Mouse (Mus musculus) thymus, postnatal 25 days (tissue): ENCODE data around the gene Fbxl15.

Experiments
- DNase-seq: peaks from one replicate; pipeline ENCODE4 v3.0.0; 2022

Gene Fbxl15

GRCm38 (mm10) chr19:46323716-46324115, 4.3 kb upstream of the Fbxl15 start:
- no peak for DNase-seq

GRCm38 (mm10) chr19:46324366-46324765, 3.6 kb upstream of the Fbxl15 start:
- DNase-seq, result no peak

GRCm38 (mm10) chr19:46324918-46325317, 3.1 kb upstream of the Fbxl15 start:
- no peak for DNase-seq

GRCm38 (mm10) chr19:46326019-46326755, 1.8 kb upstream of the Fbxl15 start:
- DNase-seq, result no peak

- peak; percentile 40 for DNase-seq
These were observed 1.2 kb upstream of the Fbxl15 start, which contains the start of gene Psd for GRCm38 (mm10) chr19:46326756-46327305. Gene Psd (minus strand): TSS chr19:46327156.

GRCm38 (mm10) chr19:46327531-46328064, 386 bp upstream of the Fbxl15 start:
- no peak for DNase-seq

- peak; percentile 29 for DNase-seq
These were observed 1.2 kb downstream of the Fbxl15 start for GRCm38 (mm10) chr19:46329031-46329641.

- DNase-seq, result peak; percentile 54
These were observed 2.0 kb downstream of the Fbxl15 start for GRCm38 (mm10) chr19:46329951-46330350.

GRCm38 (mm10) chr19:46330696-46331095, 2.7 kb downstream of the Fbxl15 start:
- DNase-seq, result no peak

- DNase-seq, result no peak
These were observed 3.3 kb downstream of the Fbxl15 start for GRCm38 (mm10) chr19:46331326-46331725.

- DNase-seq, result no peak
These were observed 4.0 kb downstream of the Fbxl15 start for GRCm38 (mm10) chr19:46331936-46332335.

- no peak for DNase-seq
These were observed 4.8 kb downstream of the Fbxl15 start for GRCm38 (mm10) chr19:46332721-46333339.

GRCm38 (mm10) chr19:46333906-46334305, 5.9 kb downstream of the Fbxl15 start:
- no peak for DNase-seq

- no peak for DNase-seq
These were observed 9.8 kb downstream of the Fbxl15 start for GRCm38 (mm10) chr19:46337719-46338330.

GRCm38 (mm10) chr19:46338331-46338936, 10.4 kb downstream of the Fbxl15 start, which contains the start of gene Cuedc2:
Gene Cuedc2 (minus strand): TSS chr19:46338702.
- peak; percentile 98 for DNase-seq

- DNase-seq, result no peak
These were observed 10.9 kb downstream of the Fbxl15 start for GRCm38 (mm10) chr19:46338942-46339286.

- no peak for DNase-seq
These were observed 11.4 kb downstream of the Fbxl15 start for GRCm38 (mm10) chr19:46339287-46339971.

GRCm38 (mm10) chr19:46344710-46345419, 16.9 kb downstream of the Fbxl15 start:
- DNase-seq, result no peak

- no peak for DNase-seq
These were observed 19.2 kb downstream of the Fbxl15 start for GRCm38 (mm10) chr19:46347146-46347545.

GRCm38 (mm10) chr19:46347936-46348668, 20.1 kb downstream of the Fbxl15 start:
- DNase-seq, result no peak
